Mouse (Mus musculus) testis, adult 2 months (tissue): ENCODE measurements around the gene Bfsp1.

ENCODE experiments used
- CTCF ChIP-seq: fragments of 200-500 bp; IDR thresholded peaks from 2 replicates; pipeline ENCODE4 v1.5.1; 2012; ENCODE audit warnings: low read depth, mild to moderate bottlenecking, inconsistent platforms, low read length, moderate library complexity; ENCODE audit not compliant: control insufficient read depth, insufficient read depth, insufficient replicate concordance
- POLR2A ChIP-seq: fragments of 200-500 bp; IDR thresholded peaks from 2 replicates; pipeline ENCODE4 v1.6.1; 2012; ENCODE audit warnings: low read depth, mild to moderate bottlenecking, inconsistent platforms, low read length, moderate library complexity; ENCODE audit not compliant: control insufficient read depth

DNA sequence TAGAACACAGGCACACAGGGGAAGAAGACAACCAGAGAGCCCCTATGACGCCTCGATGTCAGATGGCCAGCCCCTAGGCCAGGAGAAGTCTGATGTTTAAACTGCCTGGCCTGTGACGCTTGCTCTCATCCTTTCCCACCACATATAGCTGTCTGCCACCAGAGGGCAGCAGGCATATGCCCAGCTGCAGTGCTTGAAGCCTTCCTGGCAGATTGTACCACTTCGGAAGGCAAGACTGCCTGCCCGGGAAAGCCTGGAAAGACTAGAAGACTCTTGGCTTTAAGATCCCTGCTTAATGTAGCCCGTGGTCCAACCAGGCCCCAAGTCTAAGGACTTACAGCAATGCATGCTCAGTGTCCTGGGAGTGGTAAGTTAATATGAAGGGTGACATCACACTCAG, 4.4 kb upstream of the Bfsp1 start:
- TF ChIP-seq CTCF (peak; percentile 84; the same call in 1 of the 2 replicates), POLR2A (no peak)
